Mouse (Mus musculus): ENCODE data around the gene Eif4ebp2.

GRCm38 (mm10) chr10:61479461-61479860 lies 27.0 kb upstream of the Eif4ebp2 start:
- TF ChIP-seq CTCF (conservative IDR thresholded peaks at IDR 0.05; ENCODE audit: insufficient read depth, insufficient read length, low read depth, low read length): no peak
- TF ChIP-seq POLR2A (IDR thresholded peaks at IDR 0.05; ENCODE audit: low read depth, low read length): no peak

All from kidney, adult 2 months (tissue).